Mouse (Mus musculus) neural tube, embryonic 14.5 days (tissue): Measurements from ENCODE around the gene Gm20388. TPM values are rescaled to one million over a fixed set of nuclear protein-coding genes. Genes with fewer than 3 reads are reported as not detected.

Source experiments
- ATAC-seq: fragments of 200-750 bp; cut with Nextera tagmentation; 2 replicates; pipeline ENCODE4 v1.8.0; 2017; ENCODE audit warnings: low read depth, mild to moderate bottlenecking, moderate TSS enrichment, moderate library complexity
- H3K27ac ChIP-seq: fragments of 300-500 bp; sonication (generic); 2 replicates; pipeline ENCODE4 v1.5.1; 2014; ENCODE audit warnings: low read depth, mild to moderate bottlenecking, control low read depth, low read length, moderate library complexity, mixed read lengths
- H3K27me3 ChIP-seq: fragments of 300-500 bp; sonication (generic); 2 replicates; pipeline ENCODE4 v1.6.1; 2014; ENCODE audit warnings: low read length; ENCODE audit not compliant: control insufficient read depth, insufficient read depth
- H3K36me3 ChIP-seq: fragments of 300-500 bp; sonication (generic); 2 replicates; pipeline ENCODE4 v1.6.1; 2014; ENCODE audit warnings: low read length, mixed read lengths; ENCODE audit not compliant: control insufficient read depth, insufficient read depth
- H3K4me1 ChIP-seq: fragments of 300-500 bp; sonication (generic); 2 replicates; pipeline ENCODE4 v1.6.1; 2014; ENCODE audit warnings: low read length; ENCODE audit not compliant: control insufficient read depth, insufficient read depth
- H3K4me2 ChIP-seq: fragments of 300-500 bp; sonication (generic); 2 replicates; pipeline ENCODE4 v1.6.1; 2014; ENCODE audit warnings: mild to moderate bottlenecking, low read depth, low read length, control low read depth
- H3K4me3 ChIP-seq: fragments of 300-500 bp; sonication (generic); 2 replicates; pipeline ENCODE4 v1.5.1; 2014; ENCODE audit warnings: low read depth, low read length, control low read depth, mixed read lengths
- H3K9ac ChIP-seq: fragments of 300-500 bp; sonication (generic); replicated peaks from 2 replicates; pipeline ENCODE4 v1.6.1; 2014; ENCODE audit warnings: low read depth, mild to moderate bottlenecking, control low read depth, low read length, mixed read lengths
- H3K9me3 ChIP-seq: fragments of 300-500 bp; sonication (generic); 2 replicates; pipeline ENCODE4 v1.6.1; 2016; ENCODE audit warnings: low read length; ENCODE audit not compliant: control insufficient read depth
- WGBS: fragments of 180-500 bp; shearing (Covaris S2); extraction: QIAGEN DNeasy Blood & Tissue Kit; methylation state at CpG from one replicate; pipeline ENCODE4 v1.1.7; 2014; 5-methylcytosine and 5-hydroxymethylcytosine counted together
- polyA plus RNA-seq: library from polyadenylated mRNA; unstranded; fragments of >200 nt; fragmentation: Nextera tagmentation; extraction: Ambion mirVana; gene quantifications from 2 replicates; pipeline ENCODE4 v1.2.1, GENCODE M21; 2014

Gm20388 gene
- polyA plus RNA-seq, 1 experiment from 2014 or later = 10.3 TPM

GRCm38 (mm10) chr8:121366655-121367054, 1456.0 kb downstream of the Gm20388 start:
- H3K27me3 ChIP-seq = no peaks in the 10 kb centered on the region
- 87% methylated on average over 12 of the region's 12 CpGs for WGBS
- no peak overlapping the region for H3K4me2 ChIP-seq
- H3K9me3 ChIP-seq = no peaks in the 10 kb centered on the region
- H3K27ac ChIP-seq = no peak overlapping the region
- no peaks in the 10 kb centered on the region for H3K36me3 ChIP-seq
- no peaks in the 10 kb centered on the region for H3K4me1 ChIP-seq
- no peak overlapping the region for H3K9ac ChIP-seq
- H3K4me3 ChIP-seq = no peak overlapping the region
- no peak for ATAC-seq

- ATAC-seq = no peak
- WGBS = 20% methylated on average over 11 of the region's 11 CpGs
These were observed 1458.2 kb downstream of the Gm20388 start for GRCm38 (mm10) chr8:121368799-121369198.

GRCm38 (mm10) chr8:121369378-121369777, 1458.7 kb downstream of the Gm20388 start:
- Histone ChIP-seq H3K4me2 (no peak overlapping the region), H3K36me3 (no peaks in the 10 kb centered on the region), H3K4me1 (no peaks in the 10 kb centered on the region), H3K4me3 (no peak overlapping the region), H3K27ac (no peak overlapping the region), H3K9me3 (no peaks in the 10 kb centered on the region), H3K27me3 (no peaks in the 10 kb centered on the region), H3K9ac (no peak overlapping the region)
- no peak for ATAC-seq
- WGBS = 79% methylated on average over 11 of the region's 11 CpGs

More at GRCm38 (mm10) chr8:121368799-121369198, 1458.2 kb downstream of the Gm20388 start:
- no peaks in the 10 kb centered on the region for H3K27me3 ChIP-seq
- H3K9ac ChIP-seq = no peak overlapping the region
- H3K36me3 ChIP-seq = no peaks in the 10 kb centered on the region
- no peaks in the 10 kb centered on the region for H3K9me3 ChIP-seq
- no peak overlapping the region for H3K4me3 ChIP-seq
- H3K27ac ChIP-seq = no peak overlapping the region
- no peaks in the 10 kb centered on the region for H3K4me1 ChIP-seq
- H3K4me2 ChIP-seq = no peak overlapping the region

- H3K27me3 ChIP-seq = no peaks in the 10 kb centered on the region
- ATAC-seq = no peak
- H3K36me3 ChIP-seq = no peaks in the 10 kb centered on the region
- no peaks in the 10 kb centered on the region for H3K9me3 ChIP-seq
- no peak overlapping the region for H3K9ac ChIP-seq
- H3K4me1 ChIP-seq = no peaks in the 10 kb centered on the region
- WGBS = 72% methylated on average over 9 of the region's 9 CpGs
- H3K4me2 ChIP-seq = no peak overlapping the region
- H3K27ac ChIP-seq = no peak overlapping the region
- H3K4me3 ChIP-seq = no peak overlapping the region
These were observed 1460.6 kb downstream of the Gm20388 start for GRCm38 (mm10) chr8:121371287-121371686.

- no peaks in the 10 kb centered on the region for H3K27me3 ChIP-seq
- H3K4me3 ChIP-seq = no peak overlapping the region
- no peak overlapping the region for H3K27ac ChIP-seq
- no peaks in the 10 kb centered on the region for H3K36me3 ChIP-seq
- H3K9ac ChIP-seq = no peak overlapping the region
- no peaks in the 10 kb centered on the region for H3K9me3 ChIP-seq
- 70% methylated on average over 25 of the region's 25 CpGs for WGBS
- no peak for ATAC-seq
- H3K4me1 ChIP-seq = no peaks in the 10 kb centered on the region
- no peak overlapping the region for H3K4me2 ChIP-seq
These were observed 1461.4 kb downstream of the Gm20388 start for GRCm38 (mm10) chr8:121371911-121372638.

GRCm38 (mm10) chr8:121372639-121372986, 1462.0 kb downstream of the Gm20388 start:
- H3K27ac ChIP-seq = no peak overlapping the region
- no peak overlapping the region for H3K9ac ChIP-seq
- H3K4me2 ChIP-seq = no peak overlapping the region
- H3K36me3 ChIP-seq = no peaks in the 10 kb centered on the region
- WGBS = 64% methylated on average over 10 of the region's 10 CpGs
- no peak overlapping the region for H3K4me3 ChIP-seq
- no peaks in the 10 kb centered on the region; the same call in 1 of the 2 replicates for H3K27me3 ChIP-seq
- H3K9me3 ChIP-seq = no peaks in the 10 kb centered on the region
- no peaks in the 10 kb centered on the region for H3K4me1 ChIP-seq
- ATAC-seq = no peak

GRCm38 (mm10) chr8:121374284-121374683, 1463.6 kb downstream of the Gm20388 start:
- no peaks in the 10 kb centered on the region for H3K4me1 ChIP-seq
- no peak overlapping the region for H3K4me2 ChIP-seq
- no peaks in the 10 kb centered on the region; the same call in 1 of the 2 replicates for H3K27me3 ChIP-seq
- H3K9me3 ChIP-seq = no peaks in the 10 kb centered on the region
- no peak overlapping the region for H3K9ac ChIP-seq
- ATAC-seq = no peak
- WGBS = 35% methylated on average over 9 of the region's 9 CpGs
- H3K36me3 ChIP-seq = no peaks in the 10 kb centered on the region
- H3K4me3 ChIP-seq = no peak overlapping the region
- no peak overlapping the region for H3K27ac ChIP-seq

- Histone ChIP-seq H3K27ac (no peak overlapping the region), H3K36me3 (no peaks in the 10 kb centered on the region), H3K9ac (no peak overlapping the region), H3K27me3 (no peaks in the 10 kb centered on the region; the same call in 1 of the 2 replicates), H3K9me3 (no peaks in the 10 kb centered on the region), H3K4me3 (no peak overlapping the region), H3K4me1 (no peaks in the 10 kb centered on the region), H3K4me2 (no peak overlapping the region)
- 5% methylated on average over 8 of the region's 8 CpGs for WGBS
- no peak for ATAC-seq
These were observed 1464.1 kb downstream of the Gm20388 start for GRCm38 (mm10) chr8:121374777-121375176.

GRCm38 (mm10) chr8:121376116-121376950, 1465.7 kb downstream of the Gm20388 start:
- H3K36me3 ChIP-seq = no peaks in the 10 kb centered on the region
- no peak for ATAC-seq
- 66% methylated on average over 10 of the region's 10 CpGs for WGBS

More at GRCm38 (mm10) chr8:121376116-121376950, 1465.7 kb downstream of the Gm20388 start:
- Histone ChIP-seq H3K4me1 (no peaks in the 10 kb centered on the region), H3K27ac (no peak overlapping the region), H3K4me2 (no peak overlapping the region), H3K9me3 (no peaks in the 10 kb centered on the region), H3K9ac (no peak overlapping the region), H3K27me3 (no peaks in the 10 kb centered on the region; the same call in 1 of the 2 replicates), H3K4me3 (no peak overlapping the region)
